Mouse (Mus musculus) lung, adult 2 months (tissue): ENCODE data around the gene Majin. TPM values are rescaled to one million over a fixed set of nuclear protein-coding genes. Genes with fewer than 3 reads are reported as not detected.

ENCODE experiments used
- DNase-seq: peaks from one replicate; pipeline ENCODE4 v3.0.0; 2022
- H3K4me1 ChIP-seq: fragments of 200-500 bp; 2 replicates; pipeline ENCODE4 v1.6.1; 2011; ENCODE audit warnings: low read length; ENCODE audit not compliant: control insufficient read depth, insufficient read depth
- H3K4me3 ChIP-seq: fragments of 200-500 bp; replicated peaks from 2 replicates; pipeline ENCODE3; 2011; ENCODE audit warnings: low read depth, mild to moderate bottlenecking, control low read depth, low read length; ENCODE audit errors: extremely low read depth
- CTCF ChIP-seq: fragments of 200-500 bp; IDR thresholded peaks from 2 replicates; pipeline ENCODE4 v1.5.1; 2011; ENCODE audit warnings: mild to moderate bottlenecking, low read length, control low read depth; ENCODE audit not compliant: insufficient read depth
- POLR2A ChIP-seq: fragments of 200-500 bp; IDR thresholded peaks from 2 replicates; pipeline ENCODE4 v1.6.1; 2011; ENCODE audit warnings: low read depth, mild to moderate bottlenecking, control low read depth, low read length, borderline replicate concordance; ENCODE audit errors: extremely low read depth
- WGBS: fragments of 180-500 bp; shearing (Covaris S2); methylation state at CpG from one replicate; pipeline ENCODE4 v1.1.7; 2018; 5-methylcytosine and 5-hydroxymethylcytosine counted together
- polyA plus RNA-seq: library from polyadenylated mRNA; depleted of rRNA; stranded (reverse); fragments of >200 nt; gene quantifications from 2 replicates; pipeline ENCODE4 v1.2.3, GENCODE M21; 2012

Majin gene
- polyA plus RNA-seq, 1 experiment = 0.37 TPM

GRCm38 (mm10) chr19:6218606-6219005 lies 34.4 kb downstream of the Majin start:
- DNase-seq = no peak
- TF ChIP-seq CTCF (no peak), POLR2A (no peak)
- 63% methylated on average over 6 of the region's 6 CpGs for WGBS
- Histone ChIP-seq H3K4me1 (no peaks in the 10 kb centered on the region), H3K4me3 (no peak overlapping the region)

- Histone ChIP-seq H3K4me3 (no peak within 1 kb of the TSS), H3K4me1 (no peaks in the 10 kb centered on the region)
- DNase-seq = no peak
- WGBS = 51% methylated on average over 2 of the region's 2 CpGs
- no peak for TF ChIP-seq POLR2A
- TF ChIP-seq CTCF = no peak
Observed at GRCm38 (mm10) chr19:6226135-6226534, 41.9 kb downstream of the Majin start, which contains the start of gene Gpha2. Gene Gpha2, plus strand, starts transcription at chr19:6226380.

- no peak for TF ChIP-seq POLR2A
- TF ChIP-seq CTCF = no peak
- 89% methylated on average over 14 of the region's 14 CpGs for WGBS
- no peak for DNase-seq
- H3K4me1 ChIP-seq = no peaks in the 10 kb centered on the region
- H3K4me3 ChIP-seq = no peak overlapping the region
Observed at GRCm38 (mm10) chr19:6226763-6227162, 42.6 kb downstream of the Majin start.

DNA sequence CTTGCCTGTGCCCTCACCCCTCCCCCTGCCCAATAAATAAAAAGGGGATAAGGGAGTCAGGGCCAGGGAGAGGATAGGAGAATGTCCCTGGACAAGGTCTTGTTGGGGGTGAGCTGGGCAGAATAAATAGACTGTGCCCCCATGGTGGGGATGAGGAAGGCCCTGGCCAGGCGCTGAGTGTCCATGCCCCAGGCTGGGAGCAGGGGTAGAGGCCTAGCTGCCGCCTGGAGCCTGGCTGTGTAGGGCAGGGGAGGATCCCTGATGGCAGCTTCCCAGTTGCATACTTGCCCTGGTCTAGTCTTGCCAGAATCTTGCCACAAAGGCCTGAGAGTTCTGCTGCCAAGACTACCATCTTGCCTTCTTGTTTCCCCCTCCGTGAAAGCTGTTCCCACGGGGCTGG lies 43.7 kb downstream of the Majin start:
- no peak for DNase-seq
- 90% methylated on average over 4 of the region's 4 CpGs for WGBS
- no peak for TF ChIP-seq POLR2A
- no peak for TF ChIP-seq CTCF
- H3K4me3 ChIP-seq = no peak overlapping the region
- no peaks in the 10 kb centered on the region for H3K4me1 ChIP-seq

GRCm38 (mm10) chr19:6230411-6230810 lies 46.2 kb downstream of the Majin start:
- no peak for DNase-seq
- no peak for TF ChIP-seq POLR2A
- TF ChIP-seq CTCF = no peak
- Histone ChIP-seq H3K4me3 (no peak overlapping the region), H3K4me1 (peaks cover 5% of the 10 kb centered on the region)
- 84% methylated on average over 4 of the region's 4 CpGs for WGBS

DNA sequence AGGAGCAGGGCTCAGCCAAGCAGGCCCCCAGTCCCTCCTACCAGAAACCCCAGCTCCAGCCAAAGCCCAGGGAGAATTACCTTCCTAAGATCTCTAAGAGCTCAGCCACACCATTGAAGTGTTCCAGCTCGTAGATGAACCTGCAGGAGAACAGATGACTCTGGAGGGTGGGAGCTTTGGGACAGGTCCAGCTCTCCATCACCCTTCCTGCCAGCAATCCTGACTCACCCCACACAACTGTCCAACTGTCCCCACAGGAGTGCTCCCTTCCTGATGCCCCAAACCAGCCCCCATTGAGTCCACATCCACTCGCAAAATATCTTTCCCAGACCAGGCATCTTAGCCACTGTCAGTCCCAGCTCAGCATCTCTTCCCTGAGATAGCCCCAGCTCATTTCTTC lies 46.8 kb downstream of the Majin start:
- no peak for TF ChIP-seq CTCF
- TF ChIP-seq POLR2A = no peak

GRCm38 (mm10) chr19:6233647-6234046 lies 49.5 kb downstream of the Majin start:
- H3K4me1 ChIP-seq = peaks cover 7% of the 10 kb centered on the region
- TF ChIP-seq CTCF (no peak), POLR2A (no peak)
- 84% methylated on average over 16 of the region's 16 CpGs for WGBS
- no peak overlapping the region for H3K4me3 ChIP-seq
- DNase-seq = no peak

More for the DNA sequence above, 46.8 kb downstream of the Majin start:
- no peak for DNase-seq
- no peak overlapping the region for H3K4me3 ChIP-seq
- 78% methylated on average over 2 of the region's 2 CpGs for WGBS
- peaks cover 5% of the 10 kb centered on the region for H3K4me1 ChIP-seq

- Histone ChIP-seq H3K4me1 (peaks cover 7% of the 10 kb centered on the region), H3K4me3 (peak overlapping the region; percentile 33)
- TF ChIP-seq CTCF = no peak
- no peak for TF ChIP-seq POLR2A
- no peak for DNase-seq
- 63% methylated on average over 11 of the region's 11 CpGs for WGBS
Observed at GRCm38 (mm10) chr19:6234337-6235083, 50.3 kb downstream of the Majin start.

GRCm38 (mm10) chr19:6235084-6236052 lies 51.2 kb downstream of the Majin start, which contains the start of gene Ppp2r5b:
Gene Ppp2r5b, minus strand, starts transcription at chr19:6235872.
- TF ChIP-seq POLR2A (peak; percentile 70; the same call in 1 of the 2 replicates), CTCF (no peak)
- Histone ChIP-seq H3K4me3 (peak within 1 kb of the TSS; percentile 93), H3K4me1 (peaks cover 7% of the 10 kb centered on the region)
- 2% methylated on average over 48 of the region's 48 CpGs for WGBS
- DNase-seq = peak; percentile 93

- peak; percentile 87 for DNase-seq
- Histone ChIP-seq H3K4me1 (peaks cover 7% of the 10 kb centered on the region), H3K4me3 (peak overlapping the region; percentile 93)
- TF ChIP-seq POLR2A = no peak; the same call in 1 of the 2 replicates
- TF ChIP-seq CTCF = no peak
- WGBS = under 1% methylated on average over 9 of the region's 9 CpGs
Observed at GRCm38 (mm10) chr19:6236053-6236441, 51.9 kb downstream of the Majin start.
